Mouse (Mus musculus) stomach, embryonic 14.5 days (tissue): ENCODE data around the gene Mt3. TPM values are rescaled to one million over a fixed set of nuclear protein-coding genes. Genes with fewer than 3 reads are reported as not detected.

Experiments
- ATAC-seq: fragments of 200-750 bp; cut with Nextera tagmentation; 2 replicates; pipeline ENCODE4 v1.8.0; 2017; ENCODE audit warnings: low read depth, moderate TSS enrichment; ENCODE audit not compliant: insufficient number of reproducible peaks, insufficient read depth, low FRiP score
- H3K27ac ChIP-seq: fragments of 300-500 bp; sonication (generic); 2 replicates; pipeline ENCODE4 v1.5.1; 2014; ENCODE audit warnings: mild to moderate bottlenecking, low read length, moderate library complexity, mixed read lengths
- H3K27me3 ChIP-seq: fragments of 300-500 bp; sonication (generic); 2 replicates; pipeline ENCODE4 v1.6.1; 2014; ENCODE audit warnings: low read length, control low read depth, mixed read lengths; ENCODE audit not compliant: control insufficient read depth, insufficient read depth
- H3K36me3 ChIP-seq: fragments of 300-500 bp; sonication (generic); 2 replicates; pipeline ENCODE4 v1.6.1; 2014; ENCODE audit warnings: mild to moderate bottlenecking, control low read depth, low read length, moderate library complexity, mixed read lengths; ENCODE audit not compliant: control insufficient read depth, insufficient read depth
- H3K4me1 ChIP-seq: fragments of 300-500 bp; sonication (generic); 2 replicates; pipeline ENCODE4 v1.6.1; 2014; ENCODE audit warnings: low read length, control low read depth, mixed read lengths; ENCODE audit not compliant: control insufficient read depth, insufficient read depth
- H3K4me2 ChIP-seq: fragments of 300-500 bp; sonication (generic); replicated peaks from 2 replicates; pipeline ENCODE4 v1.6.1; 2014; ENCODE audit warnings: low read depth, low read length, control low read depth
- H3K4me3 ChIP-seq: fragments of 300-500 bp; sonication (generic); 2 replicates; pipeline ENCODE4 v1.5.1; 2014; ENCODE audit warnings: low read depth, low read length, control low read depth
- H3K9ac ChIP-seq: fragments of 300-500 bp; sonication (generic); replicated peaks from 2 replicates; pipeline ENCODE4 v1.6.1; 2014; ENCODE audit warnings: low read depth, mild to moderate bottlenecking, control low read depth, low read length, moderate library complexity, mixed read lengths
- H3K9me3 ChIP-seq: fragments of 300-500 bp; sonication (generic); 2 replicates; pipeline ENCODE4 v1.6.1; 2016; ENCODE audit warnings: low read depth, low read length, control low read depth; ENCODE audit not compliant: control insufficient read depth
- WGBS: fragments of 180-500 bp; shearing (Covaris S2); extraction: QIAGEN DNeasy Blood & Tissue Kit; methylation state at CpG from one replicate; pipeline ENCODE4 v1.1.7; 2014; 5-methylcytosine and 5-hydroxymethylcytosine counted together
- polyA plus RNA-seq: library from polyadenylated mRNA; unstranded; fragments of >200 nt; fragmentation: Nextera tagmentation; extraction: Ambion mirVana; gene quantifications from 2 replicates; pipeline ENCODE4 v1.2.1, GENCODE M21; 2014

Gene Mt3
- polyA plus RNA-seq, 1 experiment from 2014 or later = 3.6 TPM

DNA sequence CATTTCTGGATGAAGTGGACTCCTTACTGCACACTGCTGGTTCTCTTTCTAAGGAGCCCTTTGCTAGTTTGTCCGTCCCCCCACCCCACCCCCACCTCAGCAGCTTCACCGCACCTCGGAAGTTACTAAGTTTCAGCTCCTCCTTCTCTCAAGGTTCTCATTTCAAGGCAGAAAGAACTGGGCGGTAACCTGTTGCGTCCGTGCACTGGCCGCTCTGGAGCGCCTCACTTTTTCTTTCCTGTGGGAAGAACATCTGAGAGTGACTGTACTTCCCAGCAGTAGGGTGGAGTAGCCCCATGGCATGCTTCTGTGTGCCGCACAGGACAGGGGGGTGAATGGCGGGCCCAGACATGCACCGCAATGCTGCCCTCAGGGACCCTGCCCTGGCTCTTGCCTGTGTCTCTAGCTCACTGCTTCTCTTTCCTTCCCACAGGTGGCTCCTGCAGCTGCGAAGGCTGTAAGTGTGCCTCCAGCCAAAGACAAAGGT, 32.0 kb downstream of the Mt3 start:
- Histone ChIP-seq H3K4me2 (0 out of 2 replicates have a peak overlapping the region, but pooled peaks have one; percentile 44), H3K27me3 (peaks cover 20% of the 10 kb centered on the region), H3K36me3 (no peaks in the 10 kb centered on the region), H3K9me3 (no peaks in the 10 kb centered on the region), H3K4me1 (peaks cover 18% of the 10 kb centered on the region; the same call in 1 of the 2 replicates), H3K9ac (no peak overlapping the region), H3K27ac (peak overlapping the region; percentile 78), H3K4me3 (no peak overlapping the region)
- ATAC-seq = no peak
- WGBS = 22% methylated on average over 12 of the region's 12 CpGs

DNA sequence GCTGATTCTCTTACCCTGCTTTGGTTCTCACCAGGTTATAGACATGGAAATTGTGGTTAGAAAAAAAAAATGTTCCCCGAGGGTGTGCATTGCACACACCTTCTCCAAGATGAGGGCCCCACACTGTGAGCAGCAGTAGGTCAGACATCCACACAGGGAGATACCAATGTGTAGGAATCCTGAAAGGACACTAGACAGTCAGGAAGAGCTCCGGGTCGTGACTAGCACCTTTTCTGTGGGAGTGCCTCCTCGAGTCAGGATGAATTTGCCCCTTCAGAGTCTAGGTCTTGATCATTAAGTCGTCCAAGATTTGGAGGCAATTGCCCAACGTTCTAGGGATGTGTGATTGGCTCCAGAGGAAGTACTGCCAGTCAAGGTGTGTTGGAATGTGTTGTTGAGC, 33.4 kb downstream of the Mt3 start:
- Histone ChIP-seq H3K4me3 (no peak overlapping the region), H3K4me2 (no peak overlapping the region), H3K27ac (no peak overlapping the region; the same call in 1 of the 2 replicates), H3K36me3 (no peaks in the 10 kb centered on the region), H3K27me3 (peaks cover 15% of the 10 kb centered on the region; the same call in 1 of the 2 replicates), H3K9ac (no peak overlapping the region), H3K4me1 (peaks cover 13% of the 10 kb centered on the region), H3K9me3 (no peaks in the 10 kb centered on the region)
- no peak for ATAC-seq
- WGBS = 63% methylated on average over 6 of the region's 6 CpGs

- Histone ChIP-seq H3K36me3 (no peaks in the 10 kb centered on the region), H3K9ac (no peak overlapping the region; the same call in 1 of the 2 replicates), H3K9me3 (no peaks in the 10 kb centered on the region), H3K4me2 (peak overlapping the region; percentile 30; the same call in 1 of the 2 replicates), H3K4me1 (peaks cover 15% of the 10 kb centered on the region), H3K4me3 (no peak overlapping the region), H3K27me3 (peaks cover 15% of the 10 kb centered on the region; the same call in 1 of the 2 replicates), H3K27ac (peak overlapping the region; percentile 21; the same call in 1 of the 2 replicates)
- ATAC-seq = peak; percentile 77
- WGBS = 3% methylated on average over 16 of the region's 17 CpGs
These were observed 34.1 kb downstream of the Mt3 start for GRCm38 (mm10) chr8:94186542-94186941.

GRCm38 (mm10) chr8:94187290-94188002, 35.0 kb downstream of the Mt3 start:
- ATAC-seq = no peak
- Histone ChIP-seq H3K9me3 (no peaks in the 10 kb centered on the region), H3K36me3 (no peaks in the 10 kb centered on the region), H3K27me3 (peaks cover 12% of the 10 kb centered on the region; the same call in 1 of the 2 replicates), H3K4me3 (no peak overlapping the region), H3K4me2 (no peak overlapping the region), H3K9ac (no peak overlapping the region), H3K27ac (no peak overlapping the region), H3K4me1 (peaks cover 15% of the 10 kb centered on the region)
- 34% methylated on average over 21 of the region's 21 CpGs for WGBS

GRCm38 (mm10) chr8:94189275-94190031, 37.0 kb downstream of the Mt3 start:
- Histone ChIP-seq H3K36me3 (no peaks in the 10 kb centered on the region), H3K4me3 (no peak overlapping the region), H3K27me3 (0 out of 2 replicates have a peak, but pooled peaks cover 4% of the 10 kb centered on the region), H3K9ac (no peak overlapping the region), H3K4me2 (no peak overlapping the region), H3K9me3 (no peaks in the 10 kb centered on the region), H3K27ac (no peak overlapping the region), H3K4me1 (peaks cover 11% of the 10 kb centered on the region)
- 71% methylated on average over 13 of the region's 13 CpGs for WGBS
- ATAC-seq = no peak

GRCm38 (mm10) chr8:94191101-94191691, 38.8 kb downstream of the Mt3 start:
- peak overlapping the region; percentile 23; the same call in 1 of the 2 replicates for H3K4me3 ChIP-seq
- H3K27ac ChIP-seq = no peak overlapping the region; the same call in 1 of the 2 replicates
- ATAC-seq = peak; percentile 29; the same call in 1 of the 2 replicates
- H3K9ac ChIP-seq = no peak overlapping the region
- no peaks in the 10 kb centered on the region for H3K27me3 ChIP-seq
- H3K9me3 ChIP-seq = no peaks in the 10 kb centered on the region
- H3K36me3 ChIP-seq = no peaks in the 10 kb centered on the region
- 23% methylated on average over 21 of the region's 21 CpGs for whole genome bisulfite sequencing
- H3K4me2 ChIP-seq = peak overlapping the region; percentile 37
- H3K4me1 ChIP-seq = peaks cover 11% of the 10 kb centered on the region

DNA sequence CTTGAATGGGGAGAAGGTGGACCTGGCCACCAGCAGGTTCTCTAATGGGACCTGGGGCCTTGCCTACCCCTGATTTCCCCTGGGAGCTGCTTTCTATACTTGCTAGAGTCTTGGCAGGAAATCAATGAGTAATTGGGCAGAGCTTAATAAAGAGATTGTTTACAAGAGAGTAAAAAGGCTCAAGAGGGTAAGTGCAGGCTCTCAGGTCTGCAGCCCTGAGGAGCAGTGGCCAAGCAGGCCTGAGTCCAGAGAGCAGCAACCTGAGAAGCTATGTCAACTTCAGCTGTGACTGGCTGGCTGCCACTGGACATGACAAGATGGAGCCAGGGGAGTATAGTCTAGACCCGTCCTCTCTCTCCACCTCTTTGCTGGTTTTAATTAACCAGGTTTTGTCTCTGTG, 40.5 kb downstream of the Mt3 start:
- Histone ChIP-seq H3K9me3 (no peaks in the 10 kb centered on the region), H3K9ac (no peak overlapping the region), H3K4me3 (no peak overlapping the region), H3K36me3 (no peaks in the 10 kb centered on the region), H3K27me3 (no peaks in the 10 kb centered on the region), H3K4me2 (no peak overlapping the region), H3K4me1 (peaks cover 4% of the 10 kb centered on the region), H3K27ac (no peak overlapping the region)
- ATAC-seq = no peak
- 41% methylated on average over 1 of the region's 1 CpGs for WGBS

DNA sequence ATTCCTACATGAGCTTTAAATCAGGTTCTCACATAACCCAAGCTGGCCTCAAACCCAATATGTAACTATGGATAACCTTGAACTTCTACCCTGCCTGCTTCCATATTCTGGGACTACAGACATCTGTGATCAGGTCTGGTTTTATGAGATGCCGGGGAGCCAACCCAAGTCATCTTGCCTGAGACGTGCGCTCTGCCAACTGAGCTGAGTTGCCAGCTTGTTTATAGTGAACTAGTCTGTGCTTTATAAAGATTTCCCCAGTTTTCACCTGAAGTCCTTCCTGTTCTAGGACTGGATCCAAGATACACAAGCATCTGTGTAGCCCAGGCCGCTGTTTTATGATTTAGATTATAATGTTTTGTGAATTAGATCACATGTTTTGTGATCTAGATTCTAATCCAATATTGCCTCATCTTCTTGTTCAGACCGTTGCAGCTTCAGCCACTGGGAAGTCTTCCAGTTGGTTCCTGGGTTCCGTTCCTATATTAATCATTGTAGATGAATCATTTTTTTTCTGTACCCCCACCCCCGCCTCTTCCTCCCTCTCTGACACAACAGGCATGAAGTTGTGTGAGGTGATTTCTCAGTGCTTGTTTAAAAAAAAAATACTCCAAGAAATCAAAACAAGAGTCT, 42.3 kb downstream of the Mt3 start:
- H3K9ac ChIP-seq = no peak overlapping the region
- H3K9me3 ChIP-seq = no peaks in the 10 kb centered on the region
- no peak overlapping the region for H3K4me3 ChIP-seq
- no peaks in the 10 kb centered on the region for H3K27me3 ChIP-seq
- H3K4me2 ChIP-seq = no peak overlapping the region
- ATAC-seq = no peak
- peaks cover 4% of the 10 kb centered on the region for H3K4me1 ChIP-seq
- no peaks in the 10 kb centered on the region for H3K36me3 ChIP-seq
- 77% methylated on average over 7 of the region's 7 CpGs for WGBS
- H3K27ac ChIP-seq = no peak overlapping the region
